Mouse (Mus musculus) thymus, adult 2 months (tissue): Measurements from ENCODE around the gene Tspan4.

ENCODE experiments used
- CTCF ChIP-seq: fragments of 200-500 bp; IDR thresholded peaks from 2 replicates; pipeline ENCODE4 v1.5.1; 2012; ENCODE audit warnings: mild to moderate bottlenecking, control low read depth, low read length, moderate library complexity, borderline replicate concordance; ENCODE audit not compliant: control insufficient read depth, poor library complexity, insufficient read depth; ENCODE audit errors: extremely low read depth
- POLR2A ChIP-seq: fragments of 200-500 bp; IDR thresholded peaks from 2 replicates; pipeline ENCODE4 v1.6.1; 2012; ENCODE audit warnings: mild to moderate bottlenecking, low read length, control low read depth, moderate library complexity; ENCODE audit not compliant: control insufficient read depth, poor library complexity, insufficient read depth; ENCODE audit errors: extremely low read depth

GRCm38 (mm10) chr7:141491151-141491550 lies 16.1 kb downstream of the Tspan4 start:
- TF ChIP-seq POLR2A: no peak
- no peak for TF ChIP-seq CTCF
